Mouse (Mus musculus) R1 (cell line): ENCODE results near the gene Rfx5.
A peak's percentile ranks its signal among the peaks of the same experiment; 100 is the strongest.
"Not testable (repeated sequence)": the region's sequence is repeated elsewhere in the genome, so short reads cannot be mapped to it uniquely, and the experiment has no call there.

Experiments used
- DNase-seq: peaks from one replicate; pipeline ENCODE4 v3.0.0-alpha.2; 2018; ENCODE audit warnings: low read depth, low spot score

Rfx5 gene

DNA sequence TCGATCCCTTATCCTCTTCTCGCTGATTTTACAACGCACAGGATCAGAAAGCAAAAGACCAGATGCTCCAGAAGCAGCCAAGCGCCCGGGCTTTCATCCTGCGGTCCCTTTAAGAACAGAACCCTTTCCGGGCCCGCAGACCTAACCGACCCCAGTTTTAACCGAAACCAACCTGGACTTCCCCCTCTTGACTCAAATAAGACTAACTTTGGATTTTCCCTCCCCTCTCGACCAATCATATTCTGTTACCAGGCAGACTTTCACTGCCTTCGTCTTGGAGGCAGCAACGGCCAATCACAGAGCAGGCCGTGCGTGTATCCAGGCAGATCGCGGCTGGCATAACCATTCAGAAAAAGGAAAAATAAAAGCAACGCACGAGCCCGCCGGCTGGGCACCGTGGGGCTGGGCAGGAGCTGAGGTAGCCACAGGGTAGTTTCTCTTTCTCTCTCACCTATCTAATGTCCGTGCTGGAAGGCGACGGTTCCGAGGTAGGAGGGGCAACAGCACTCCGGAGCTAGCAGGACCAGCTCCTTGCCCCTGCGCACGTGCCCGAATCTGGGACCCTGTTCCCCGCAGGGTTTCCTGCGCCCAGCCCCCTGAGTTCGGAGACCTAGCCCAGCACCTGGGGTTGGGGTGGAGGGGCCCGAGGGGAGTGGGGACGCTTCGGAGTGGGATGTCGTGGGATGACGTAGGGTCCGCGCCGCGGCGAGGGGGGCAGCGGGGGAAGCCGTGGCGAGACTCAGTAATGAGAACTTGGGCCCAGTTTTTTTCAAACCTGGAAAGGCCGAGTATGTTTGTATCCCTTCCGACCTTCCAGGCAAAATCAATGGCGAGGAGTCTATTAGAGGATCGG is at the start of gene Rfx5:
Gene Rfx5 (plus strand): TSS at position 312 of the 853 bp plus-strand sequence.
- peak; percentile 99 for DNase-seq

DNA sequence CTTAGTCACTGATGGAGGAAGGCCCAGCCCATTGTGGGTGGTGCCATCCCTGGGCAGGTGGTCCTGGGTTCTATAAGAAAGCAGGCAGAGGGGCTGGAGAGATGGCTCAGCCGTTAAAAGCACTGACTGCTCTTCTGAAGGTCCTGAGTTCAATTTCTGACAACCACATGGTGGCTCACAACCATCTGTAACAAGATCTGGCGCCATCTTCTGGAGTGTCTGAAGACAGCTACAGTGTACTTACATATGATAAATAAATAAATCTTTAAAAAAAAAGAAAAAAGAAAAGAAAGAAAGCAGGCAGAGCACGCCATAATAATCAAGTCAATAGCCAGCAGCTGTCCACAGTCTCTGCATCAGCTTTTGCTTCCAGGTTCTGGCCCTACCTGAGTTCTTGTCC is 49.1 kb upstream of the Rfx5 start:
- DNase-seq, result not testable (repeated sequence)

DNA sequence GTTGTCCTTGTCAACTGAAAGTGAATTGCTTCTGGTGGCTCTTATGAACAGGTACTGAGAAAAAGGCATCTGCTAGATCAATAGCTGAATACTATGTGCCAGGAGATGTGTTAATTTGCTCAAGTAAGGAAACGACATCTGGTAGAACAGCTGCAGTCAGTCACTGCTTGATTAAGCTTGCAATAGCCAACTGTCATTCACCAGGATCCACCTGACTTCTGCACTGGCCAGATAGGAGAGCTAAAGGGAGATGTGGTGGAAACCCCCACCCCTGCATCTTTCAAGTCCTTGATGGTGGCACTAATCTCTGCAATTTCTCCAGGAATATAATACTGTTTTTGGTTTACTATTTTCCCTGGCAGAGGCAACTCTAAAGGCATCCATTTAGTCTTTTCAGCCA is 47.4 kb upstream of the Rfx5 start:
- no peak for DNase-seq

DNA sequence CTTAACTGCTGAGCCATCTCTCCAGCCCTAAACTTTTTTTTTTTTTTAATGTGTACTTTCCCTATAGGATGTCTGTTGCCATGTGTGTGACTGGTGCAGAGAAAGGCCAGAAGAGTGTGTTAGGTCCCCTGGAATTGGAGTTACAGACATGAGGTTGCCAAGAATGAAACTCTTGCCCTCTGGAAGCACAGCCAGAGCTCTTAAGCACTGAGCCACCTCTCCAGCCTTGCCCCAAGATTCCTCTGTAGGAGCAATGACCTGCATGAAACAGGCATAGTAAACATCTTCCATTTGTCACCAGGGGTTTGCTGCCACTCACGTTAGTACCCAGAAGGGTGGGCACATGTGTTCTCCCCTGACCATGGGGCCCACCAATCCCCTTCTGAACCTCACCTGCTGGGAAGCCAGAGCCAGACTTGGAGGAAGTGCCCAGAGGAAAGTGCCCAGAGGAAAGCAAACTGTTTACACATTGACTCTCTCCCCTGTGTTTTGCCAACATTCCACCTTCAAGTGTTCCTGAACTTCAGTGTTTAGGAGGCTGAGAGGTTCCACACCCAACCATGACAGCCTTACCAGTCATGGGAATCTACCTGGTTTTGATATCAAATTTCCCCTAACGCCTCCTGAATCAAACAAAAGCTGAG is 42.7 kb upstream of the Rfx5 start:
- no peak for DNase-seq

DNA sequence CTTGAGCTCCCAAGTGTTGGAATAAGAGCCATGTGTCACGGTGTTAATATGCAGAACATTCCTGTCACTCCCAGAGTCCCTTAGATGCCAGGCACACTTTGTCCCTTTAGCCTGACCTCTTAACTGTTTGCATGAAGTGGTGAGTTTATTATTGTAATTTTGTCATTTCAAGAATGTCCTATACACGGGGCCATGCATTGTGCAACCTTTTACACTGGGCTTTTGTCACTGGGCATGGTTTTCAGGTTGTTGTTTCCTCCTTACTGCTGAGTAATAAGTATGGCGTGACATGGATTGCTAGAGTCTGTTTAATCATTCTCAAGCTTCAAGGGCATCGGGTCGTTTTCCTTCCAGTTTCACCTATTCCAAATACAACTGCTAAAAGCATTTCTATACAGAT is 40.1 kb upstream of the Rfx5 start:
- DNase-seq, result no peak

DNA sequence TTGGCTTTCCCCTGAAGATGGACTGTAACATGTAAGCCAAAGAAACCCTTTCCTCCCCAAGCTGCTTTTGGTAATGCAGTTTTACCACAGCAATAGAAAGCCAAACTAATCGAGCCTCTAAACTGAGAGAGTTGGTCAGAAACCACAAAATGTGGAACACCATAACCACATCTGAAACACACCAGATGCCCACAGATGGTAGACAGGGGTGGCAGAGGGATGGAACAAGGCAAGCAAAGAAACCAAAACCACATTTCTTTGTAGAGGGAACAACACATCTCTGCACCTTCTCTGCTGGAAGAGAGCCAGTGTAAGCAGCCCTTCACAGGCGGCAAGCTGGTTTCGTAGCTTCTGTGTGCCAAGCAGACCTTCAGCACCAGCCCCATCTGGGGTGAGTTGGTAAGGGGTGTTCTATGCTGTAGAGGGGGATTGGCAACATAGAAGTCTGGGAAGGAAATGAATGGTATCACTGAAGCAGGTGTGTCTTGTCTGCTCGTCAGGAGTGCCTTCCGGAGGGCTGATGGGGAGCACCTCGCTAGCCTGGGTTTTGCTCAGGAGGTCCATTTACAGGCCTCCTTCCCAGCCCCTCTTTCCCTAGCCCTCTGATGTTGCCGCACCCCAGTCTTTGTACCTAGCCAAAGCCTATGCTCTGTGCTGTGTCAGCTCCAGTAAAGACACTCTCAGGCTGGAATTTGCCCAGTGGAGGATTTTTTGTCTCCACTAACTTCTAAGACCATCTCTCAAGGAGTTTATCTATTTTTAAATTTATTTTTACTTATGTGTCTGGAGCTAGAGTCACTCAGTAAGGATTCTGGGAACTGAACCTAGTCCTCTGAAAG is 37.8 kb upstream of the Rfx5 start:
- DNase-seq, result no peak

DNA sequence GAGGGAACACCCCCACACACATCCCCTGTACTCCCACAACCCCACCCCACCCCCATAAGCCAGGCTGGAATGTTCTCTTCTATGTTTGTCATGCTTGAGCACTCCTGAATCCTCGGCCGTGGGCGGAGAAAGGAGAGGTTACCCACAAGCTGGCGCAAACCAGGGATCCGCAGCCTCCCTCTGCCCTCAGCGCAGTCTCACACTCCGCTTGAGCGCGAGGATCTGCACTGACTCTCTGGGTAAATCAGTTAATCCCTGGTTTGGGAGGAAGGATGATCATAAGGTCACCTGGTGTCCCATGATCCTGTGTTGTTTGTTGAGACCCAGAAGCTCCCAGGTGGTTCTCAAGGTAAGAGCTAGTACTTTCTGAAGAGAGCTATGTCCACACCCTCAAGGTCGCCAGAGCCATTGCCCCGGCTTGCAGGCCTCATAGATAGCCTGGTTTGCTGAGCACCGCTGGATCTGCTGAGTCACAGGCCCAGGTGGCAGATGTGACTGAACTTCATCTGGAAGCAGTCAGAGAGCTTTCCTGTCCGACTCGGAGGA is 36.0 kb upstream of the Rfx5 start:
- peak; percentile 75 for DNase-seq

DNA sequence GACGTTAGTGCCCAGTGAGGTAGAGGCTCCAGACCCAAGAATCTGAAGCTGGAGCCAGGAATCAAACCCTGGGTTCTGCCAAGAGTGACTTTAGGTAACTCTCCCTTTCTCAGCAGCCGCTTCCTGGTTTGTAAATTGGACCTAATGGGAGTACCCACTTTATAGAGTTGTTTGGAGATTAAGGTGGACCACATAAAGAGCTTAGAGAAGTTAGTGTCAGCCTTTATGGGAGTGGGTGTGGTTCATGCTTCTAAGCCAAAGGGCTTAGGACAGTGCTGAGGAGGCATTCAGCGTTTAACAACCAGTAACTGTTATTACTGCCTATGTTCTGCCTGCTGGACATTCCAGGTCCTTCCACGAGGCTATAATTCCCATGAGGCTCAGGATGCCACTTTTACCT is 35.0 kb upstream of the Rfx5 start:
- DNase-seq, result no peak

DNA sequence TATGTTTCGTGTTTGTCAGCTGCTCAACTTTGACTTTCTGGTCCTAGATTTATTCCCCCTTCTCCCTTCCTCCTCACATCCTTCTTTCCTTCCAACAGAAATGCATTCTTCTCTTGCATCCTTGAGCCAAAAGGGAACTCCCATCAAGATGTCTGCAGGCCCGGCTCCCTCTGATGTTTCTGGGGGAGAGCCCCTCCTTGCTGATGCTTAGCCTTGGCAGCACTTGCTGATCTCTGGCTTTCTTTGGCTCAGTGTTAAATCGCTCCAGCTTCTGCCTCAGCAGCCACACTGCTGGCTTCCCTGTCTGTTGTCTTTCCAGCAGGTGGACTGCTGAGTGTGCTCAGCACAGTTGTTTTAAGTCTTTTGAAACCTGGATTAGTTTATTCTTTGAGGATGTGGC is 32.8 kb upstream of the Rfx5 start:
- no peak for DNase-seq

DNA sequence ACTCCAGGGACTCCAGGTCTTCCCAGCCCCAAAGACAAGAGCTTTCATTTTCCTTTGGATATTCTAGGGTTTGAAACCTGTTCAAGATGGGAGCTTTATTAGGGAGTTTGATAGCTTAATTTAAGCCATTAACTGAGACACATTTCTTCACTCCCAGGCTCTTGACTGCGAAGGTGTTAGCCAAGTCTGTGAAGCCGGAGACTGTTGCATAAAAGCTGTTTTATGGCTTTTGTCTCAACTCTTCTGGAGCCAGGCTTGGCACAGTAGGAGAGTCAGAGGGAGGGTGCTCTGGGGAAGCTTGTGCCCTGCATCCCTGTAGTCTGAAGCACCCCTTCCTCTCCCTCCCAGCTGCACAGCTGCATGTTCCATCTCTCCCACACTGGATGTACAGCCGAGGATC is 31.5 kb upstream of the Rfx5 start:
- DNase-seq, result no peak

DNA sequence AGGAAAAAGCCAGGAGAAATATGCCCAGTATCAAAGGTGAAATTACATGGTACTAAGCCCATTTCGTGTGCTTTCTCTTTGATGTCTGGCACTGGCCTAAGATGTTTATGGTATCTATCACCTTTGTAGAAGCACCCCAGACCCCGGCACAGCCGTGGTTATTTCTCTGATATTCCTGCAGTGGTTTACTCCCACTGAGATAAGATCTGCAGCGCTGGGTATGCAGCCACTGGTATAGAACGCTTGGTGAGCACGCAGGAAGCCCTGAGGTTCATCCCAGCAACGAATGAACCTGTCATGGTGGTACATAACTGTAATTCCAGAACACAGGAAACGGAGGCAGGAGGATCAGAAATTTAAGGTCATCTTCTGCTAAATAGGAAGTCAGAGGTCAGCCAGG is 29.2 kb upstream of the Rfx5 start:
- no peak for DNase-seq

DNA sequence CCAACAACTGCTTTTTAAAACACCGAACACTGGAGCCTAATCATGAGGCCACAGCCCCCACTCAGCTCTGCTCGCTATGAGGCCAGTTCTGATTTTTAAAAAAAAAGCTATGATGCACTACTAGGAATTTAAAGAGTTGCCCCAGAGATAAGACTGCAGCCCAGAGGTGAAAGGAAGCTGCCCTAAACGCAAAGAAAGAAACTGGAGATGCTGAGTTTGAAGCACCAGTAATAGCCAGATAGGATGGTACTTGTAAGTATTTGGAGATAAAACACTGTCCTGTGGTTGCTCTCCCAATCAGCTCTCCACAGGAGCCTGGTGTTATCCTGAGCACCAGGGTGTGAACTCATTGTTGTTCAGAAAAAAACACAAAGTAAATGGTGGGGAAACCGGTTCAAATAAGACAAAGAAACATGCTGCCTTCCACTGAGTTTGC is 27.6 kb upstream of the Rfx5 start:
- not testable (repeated sequence) for DNase-seq

DNA sequence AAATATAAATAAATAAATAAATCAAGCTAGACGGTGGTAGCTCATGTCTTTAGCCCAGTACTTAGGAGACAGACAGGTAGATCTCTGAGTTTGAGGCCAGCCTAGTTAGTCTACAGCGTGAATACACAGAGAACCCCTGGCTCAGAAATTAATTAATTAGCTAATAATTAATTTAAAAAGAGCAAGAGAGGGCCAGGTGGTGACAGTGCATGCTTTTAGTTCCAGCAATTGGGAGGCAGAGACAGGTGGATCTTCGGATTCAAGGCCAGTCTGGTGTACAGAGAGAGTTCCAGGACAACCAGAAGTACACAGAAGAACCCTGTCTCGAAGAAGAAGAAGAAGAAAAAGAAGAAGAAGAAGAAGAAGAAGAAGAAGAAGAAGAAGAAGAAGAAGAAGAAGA is 24.9 kb upstream of the Rfx5 start:
- not testable (repeated sequence) for DNase-seq

DNA sequence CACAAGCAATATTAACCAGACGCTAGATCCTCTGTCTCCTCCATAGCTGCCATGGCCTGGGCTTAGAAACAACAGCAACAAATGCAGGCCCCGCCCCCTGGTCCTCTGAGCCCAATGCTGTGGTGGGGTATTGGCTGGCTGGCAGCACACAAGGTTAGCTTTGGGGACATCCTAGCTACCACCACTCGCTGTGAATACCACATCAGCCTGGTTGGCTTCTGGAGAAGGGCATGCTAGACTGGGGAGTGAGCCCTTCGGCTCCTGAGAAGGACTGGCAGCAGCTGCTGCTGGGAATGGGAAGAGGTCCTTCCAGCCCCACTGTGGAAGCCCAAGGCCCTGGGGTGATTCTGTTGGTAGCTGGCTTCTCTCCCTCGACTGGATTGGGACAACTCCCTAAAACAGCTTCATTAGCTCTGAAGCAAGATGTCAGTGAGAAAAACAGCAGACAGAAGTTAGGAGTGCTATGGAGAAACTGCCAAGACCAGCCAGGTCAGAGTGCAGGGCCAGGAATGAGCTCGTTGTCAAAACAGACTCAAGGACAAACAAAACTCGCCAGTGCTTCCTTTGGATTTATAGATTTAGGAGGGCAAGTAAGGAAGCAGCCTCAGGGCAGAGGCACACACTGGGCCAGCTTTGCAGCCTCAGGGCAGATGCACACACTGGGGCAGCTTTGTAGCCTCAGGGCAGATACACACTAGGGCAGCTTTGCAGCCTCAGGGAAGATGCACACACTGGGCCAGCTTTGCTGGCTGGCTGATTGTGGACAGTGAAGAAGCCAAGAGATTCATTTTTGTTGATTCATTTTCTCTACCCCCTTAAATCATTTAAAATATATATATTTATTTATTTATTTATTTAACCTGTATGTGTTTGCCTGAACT is 23.2 kb upstream of the Rfx5 start:
- not testable (repeated sequence) for DNase-seq

DNA sequence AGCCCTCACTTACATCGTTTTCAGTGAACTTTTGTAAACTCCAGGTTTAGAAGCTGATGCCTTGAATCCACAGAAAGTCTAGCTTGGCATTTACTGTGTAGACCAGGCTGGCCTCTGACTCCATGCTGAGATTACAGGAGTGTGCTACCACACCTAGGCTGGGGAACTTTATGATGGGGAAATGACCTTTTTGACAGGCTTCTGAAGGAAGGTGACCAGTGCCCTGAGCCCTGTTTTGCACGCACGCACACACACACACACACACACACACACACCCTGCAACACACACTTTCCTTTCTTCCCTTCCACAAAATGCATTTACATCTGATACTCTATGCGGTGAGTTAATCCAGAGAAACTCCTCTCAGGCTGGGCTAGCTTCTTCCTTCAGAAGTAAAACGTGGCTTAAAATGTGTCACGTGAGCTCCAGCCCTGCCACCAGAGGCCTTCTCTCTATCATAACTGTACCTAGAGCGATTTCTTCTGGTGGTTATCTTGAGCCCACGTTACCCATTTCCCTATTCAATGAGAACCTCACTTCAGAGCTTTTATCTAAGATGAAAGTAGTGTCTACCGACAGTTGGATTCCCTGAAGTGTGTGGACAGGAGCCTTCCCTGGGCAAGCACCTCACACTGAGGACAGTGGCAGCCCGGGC is 22.3 kb upstream of the Rfx5 start:
- not testable (repeated sequence) for DNase-seq

DNA sequence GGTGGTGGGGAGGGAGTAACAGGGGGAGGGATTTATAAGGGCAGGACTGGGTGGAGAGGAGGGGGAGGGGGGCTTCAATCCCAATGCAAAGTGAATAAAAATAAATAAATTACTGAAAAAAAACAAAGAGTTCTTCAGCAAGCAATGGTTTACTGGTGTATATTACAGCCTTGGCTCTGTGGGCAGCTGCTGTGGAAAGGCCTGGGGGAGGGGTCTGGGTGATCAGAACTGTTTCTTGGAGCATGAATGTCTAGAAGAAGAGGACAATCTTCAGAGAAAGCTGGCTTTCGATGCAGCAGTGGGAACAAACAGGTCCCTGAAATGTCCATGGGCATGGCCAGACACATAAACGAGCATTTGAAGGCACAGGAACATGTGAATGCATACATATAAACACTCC is 21.6 kb upstream of the Rfx5 start:
- DNase-seq, result not testable (repeated sequence)

DNA sequence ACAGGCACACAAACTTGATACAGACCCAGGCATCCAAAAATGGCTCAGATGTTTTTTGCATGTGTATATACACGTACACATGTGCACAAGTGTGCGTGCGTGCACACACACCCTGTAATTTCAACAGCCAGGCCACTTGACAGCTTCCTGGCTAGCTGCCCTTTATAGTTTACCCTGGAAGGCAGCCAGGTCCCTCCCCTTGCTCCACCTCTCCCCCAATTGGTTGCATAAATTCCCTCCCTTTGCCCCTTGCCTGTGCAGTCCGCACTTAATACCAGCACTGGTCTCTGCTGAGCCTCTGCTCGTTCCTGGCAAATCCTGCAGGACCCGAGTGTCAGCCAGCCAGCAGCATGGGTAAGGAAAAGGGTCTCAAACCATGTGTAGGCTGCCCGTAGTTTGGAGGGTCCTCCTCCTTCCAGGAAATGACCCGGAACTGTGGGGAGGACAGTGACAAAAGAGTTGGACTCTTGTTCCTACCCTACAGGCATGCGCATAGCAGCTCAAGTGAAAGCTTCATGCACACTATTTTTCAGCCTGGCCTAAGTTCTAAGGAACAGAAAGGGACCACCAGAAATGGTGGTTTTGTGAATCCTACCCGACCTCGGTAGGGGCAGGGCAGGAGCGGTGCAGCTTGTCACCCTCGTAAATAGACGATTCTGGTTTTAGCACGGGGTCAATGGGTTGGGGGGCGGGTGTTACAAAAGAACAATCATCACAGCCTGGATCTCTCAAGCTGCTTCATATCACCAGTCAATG is 20.9 kb upstream of the Rfx5 start, which contains the start of gene Selenbp1:
Gene Selenbp1 (plus strand): TSS at position 248 of the 756 bp plus-strand sequence.
- peak; percentile 50 for DNase-seq

DNA sequence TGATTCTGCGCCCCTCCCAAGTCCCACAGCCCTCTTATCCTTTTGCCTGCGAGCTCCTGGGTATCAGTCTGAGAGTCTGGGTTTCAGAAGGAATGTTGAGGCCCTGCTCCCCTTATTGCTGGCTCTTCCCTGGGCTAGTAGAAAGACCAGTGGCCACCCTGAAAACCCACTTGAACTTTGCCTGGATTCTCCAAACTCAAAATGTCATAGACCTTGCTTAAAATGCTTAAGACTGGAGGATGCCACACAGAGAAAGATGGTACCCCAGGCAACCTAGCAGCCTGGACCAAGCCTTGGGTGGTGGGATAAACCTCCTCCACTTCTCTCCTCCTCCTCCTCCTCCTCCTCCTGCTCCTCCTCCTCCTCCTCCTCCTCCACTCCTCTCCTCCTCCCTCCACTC is 20.3 kb upstream of the Rfx5 start:
- DNase-seq, result not testable (repeated sequence)

DNA sequence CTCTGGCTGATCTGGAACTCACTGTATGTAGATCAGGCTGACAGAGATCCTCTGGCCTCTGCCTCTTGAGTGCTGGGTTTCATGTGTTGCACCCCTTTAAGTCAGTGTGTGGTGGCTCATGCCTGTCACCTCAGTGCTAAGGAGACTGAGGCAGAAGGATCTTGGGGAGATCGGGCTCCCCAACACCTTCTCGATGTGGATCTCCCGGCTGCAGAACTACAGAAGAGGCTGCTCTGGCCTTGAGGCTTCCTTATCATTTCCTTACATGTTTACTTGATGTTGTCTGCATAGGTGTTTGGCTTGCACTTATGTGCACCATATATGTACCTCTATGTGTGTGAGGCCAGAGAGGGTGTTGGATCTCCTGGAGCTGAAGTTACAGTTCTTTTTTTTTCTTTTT is 19.3 kb upstream of the Rfx5 start:
- DNase-seq, result not testable (repeated sequence)
